Mouse (Mus musculus) T-cell, adult 2 months (primary cell): Measurements from ENCODE around the gene Ipo4.
A peak's percentile ranks its signal among the peaks of the same experiment; 100 is the strongest.

Source experiments
- DNase-seq: peaks from one replicate; pipeline ENCODE4 v3.0.0; 2022; ENCODE audit warnings: low spot score

Ipo4 gene

GRCm38 (mm10) chr14:55589771-55590448 is 45.8 kb downstream of the Ipo4 start:
- peak; percentile 47 for DNase-seq

GRCm38 (mm10) chr14:55589271-55589670 is 46.5 kb downstream of the Ipo4 start:
- DNase-seq: no peak

- DNase-seq: no peak
These were observed 49.6 kb downstream of the Ipo4 start for GRCm38 (mm10) chr14:55586149-55586548.

- DNase-seq: peak; percentile 61
These were observed 50.2 kb downstream of the Ipo4 start for GRCm38 (mm10) chr14:55585566-55585960.

- peak; percentile 80 for DNase-seq
These were observed 50.8 kb downstream of the Ipo4 start, which contains the start of gene Emc9 for GRCm38 (mm10) chr14:55584702-55585565. Gene Emc9 (minus strand): TSS chr14:55585302.

- no peak for DNase-seq
These were observed 51.5 kb downstream of the Ipo4 start for GRCm38 (mm10) chr14:55584303-55584701.

GRCm38 (mm10) chr14:55581981-55582681 is 53.6 kb downstream of the Ipo4 start:
- peak; percentile 25 for DNase-seq

- no peak for DNase-seq
These were observed 55.0 kb downstream of the Ipo4 start for GRCm38 (mm10) chr14:55580731-55581130.

GRCm38 (mm10) chr14:55579511-55580496 is 56.0 kb downstream of the Ipo4 start:
- no peak for DNase-seq

GRCm38 (mm10) chr14:55578668-55579269 is 57.0 kb downstream of the Ipo4 start:
- DNase-seq: peak; percentile 37

- peak; percentile 87 for DNase-seq
These were observed 57.7 kb downstream of the Ipo4 start, which contains the start of gene Psme1 for GRCm38 (mm10) chr14:55577871-55578667. Gene Psme1 (plus strand): TSS chr14:55578123.

- no peak for DNase-seq
These were observed 59.4 kb downstream of the Ipo4 start for GRCm38 (mm10) chr14:55576376-55576775.

- no peak for DNase-seq
These were observed 60.0 kb downstream of the Ipo4 start for GRCm38 (mm10) chr14:55575711-55576110.
